Mouse (Mus musculus): ENCODE data around the gene Stpg3.

The Stpg3 gene

DNA sequence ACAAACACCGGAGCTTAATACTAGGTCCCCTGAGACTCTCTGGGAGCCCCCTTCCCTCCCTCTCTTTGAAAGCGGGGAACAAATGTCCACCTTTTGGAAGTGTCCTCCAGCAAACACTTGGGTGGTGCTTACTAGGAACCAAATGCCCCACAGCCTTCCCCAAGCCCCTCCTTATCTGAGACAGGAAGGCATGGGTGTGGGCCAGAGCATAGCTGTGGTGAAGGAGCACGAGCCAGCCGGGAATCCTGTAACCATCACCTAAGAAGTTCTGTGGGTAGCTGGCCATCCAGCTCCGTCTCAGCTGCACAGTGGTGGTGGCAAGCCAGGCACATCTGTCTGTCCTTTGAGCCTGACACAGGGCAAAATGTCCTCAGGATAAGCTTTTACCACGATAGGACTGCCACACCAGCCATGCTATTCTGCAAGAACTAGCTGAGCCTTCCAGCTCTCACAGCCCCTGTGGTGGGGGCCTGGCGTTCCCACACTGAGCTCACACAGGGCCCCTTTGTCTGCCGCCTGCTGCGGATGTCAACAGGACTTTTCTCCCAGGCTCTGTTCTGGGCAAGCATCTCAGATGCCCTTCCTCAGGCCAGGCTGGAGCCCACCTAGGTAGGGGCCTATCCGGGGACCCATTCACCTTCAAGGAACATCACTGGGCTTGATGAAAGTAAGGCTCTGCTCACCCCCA is 36.0 kb downstream of the Stpg3 start:
- peak; percentile 96 for DNase-seq

DNA sequence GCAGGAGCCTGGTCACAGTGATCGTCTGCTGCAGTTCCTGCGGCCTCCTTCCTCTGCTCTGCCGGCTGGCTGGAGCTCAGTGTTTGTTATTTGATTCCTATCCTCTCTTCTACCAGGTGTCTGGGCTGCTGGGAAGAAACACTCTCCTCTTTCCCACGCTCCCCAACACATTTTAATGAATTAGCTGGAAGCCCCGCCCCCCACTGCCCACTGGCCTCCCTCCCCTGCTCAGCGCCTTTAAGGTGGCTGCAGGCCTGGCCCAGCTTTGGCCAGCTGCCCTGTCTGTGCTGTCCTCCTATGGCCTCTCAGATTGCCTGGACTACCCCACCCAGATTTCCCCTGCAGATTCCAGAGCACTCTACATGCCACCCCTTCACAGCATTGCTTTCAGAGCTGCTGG is 36.8 kb downstream of the Stpg3 start:
- peak; percentile 98 for DNase-seq

DNA sequence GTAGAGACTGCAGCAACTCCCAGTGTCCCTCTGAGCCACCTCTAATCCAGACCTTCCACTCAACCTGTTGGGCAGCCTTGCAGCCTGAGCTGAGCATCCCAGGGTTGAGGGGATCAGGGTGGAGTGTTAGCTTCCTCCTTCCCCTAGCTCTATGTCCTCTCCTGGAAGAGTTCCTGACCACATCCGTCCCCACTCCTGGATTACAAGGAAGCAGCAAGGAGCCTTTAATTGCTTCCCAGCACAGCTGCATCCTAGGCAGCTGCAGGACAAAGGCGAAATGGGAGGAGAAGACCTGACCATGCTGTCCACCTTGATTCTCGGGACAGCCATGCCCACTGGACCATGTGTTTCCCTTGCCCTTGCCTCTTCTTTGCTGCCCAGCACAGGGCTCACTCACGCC is 37.4 kb downstream of the Stpg3 start:
- peak; percentile 97 for DNase-seq

DNA sequence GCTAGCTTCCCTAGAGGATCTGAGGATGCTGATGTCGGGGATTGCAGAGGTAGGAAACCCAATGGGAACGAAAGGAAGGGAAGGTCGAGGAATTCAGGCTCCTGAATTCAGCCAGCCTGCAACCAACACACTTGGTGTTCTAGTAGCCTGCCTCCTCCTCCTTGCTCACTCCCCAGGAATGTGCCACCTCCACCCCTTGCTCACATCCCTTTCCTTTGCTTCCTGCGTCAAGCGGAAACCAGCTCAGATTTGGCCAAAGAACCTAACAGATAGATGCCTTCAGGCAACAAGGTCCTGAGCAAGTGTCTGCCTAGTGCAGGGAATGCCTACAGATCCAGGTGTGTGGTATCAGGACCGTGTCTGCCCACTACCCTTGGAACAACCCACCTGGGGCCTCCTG is 37.9 kb downstream of the Stpg3 start:
- DNase-seq = peak; percentile 98

DNA sequence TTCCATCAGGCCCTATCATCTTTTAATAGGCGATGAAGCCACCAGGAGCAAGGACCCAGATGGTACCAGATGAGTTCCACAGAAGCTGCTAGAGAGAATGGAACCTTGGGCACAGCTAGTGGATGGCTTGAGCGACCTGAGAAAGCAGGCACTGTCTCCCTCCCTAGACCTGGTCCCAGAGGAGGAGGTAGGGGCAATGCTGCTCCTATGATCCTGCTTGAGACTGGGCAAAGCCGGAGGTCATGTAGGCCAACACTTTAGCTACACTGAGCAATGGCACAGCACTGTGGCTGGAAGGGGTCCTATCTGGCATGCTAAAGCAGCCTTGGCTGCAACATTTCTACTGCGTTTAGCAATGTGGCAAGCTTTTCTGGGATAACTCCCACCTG is 38.8 kb downstream of the Stpg3 start:
- DNase-seq = peak; percentile 80

DNA sequence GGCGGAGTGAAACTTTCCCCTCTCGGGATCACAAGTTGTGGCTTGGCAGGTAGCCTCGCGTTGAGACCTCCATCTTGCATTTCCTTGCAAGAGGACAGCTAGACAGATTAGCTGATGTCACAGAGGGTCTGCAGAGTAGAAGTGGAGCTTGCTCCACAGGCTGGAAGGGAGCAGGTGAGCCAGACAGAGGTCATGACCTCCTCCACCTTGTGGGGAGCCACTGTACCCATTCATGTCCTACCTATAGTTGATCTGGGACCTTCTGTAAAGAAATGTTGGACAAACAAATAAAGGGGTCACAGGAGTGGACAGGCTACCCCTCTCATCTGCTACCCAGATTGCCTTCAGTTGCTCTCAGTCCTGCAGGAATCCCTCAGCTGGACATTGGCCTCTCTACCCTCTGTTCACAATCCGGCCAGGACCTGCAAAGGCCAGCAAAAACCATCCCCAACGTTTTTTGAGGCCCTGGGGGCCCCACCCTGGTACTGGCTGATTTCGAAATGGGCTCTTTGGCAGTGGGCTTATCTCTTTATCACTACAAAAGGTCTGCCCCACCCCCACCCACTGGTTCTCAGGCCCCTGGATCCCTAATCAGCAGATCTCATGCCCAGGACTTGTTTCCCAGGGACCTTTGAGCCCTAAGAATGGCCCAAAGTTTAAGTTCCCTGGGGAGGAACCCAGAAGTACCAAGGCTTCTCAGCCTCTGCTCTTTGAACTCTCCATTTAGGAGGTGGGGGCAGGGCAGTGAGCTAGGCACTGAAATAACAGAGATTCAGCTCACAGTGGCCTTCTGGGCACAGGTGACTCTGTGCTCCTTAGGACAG is 39.4 kb downstream of the Stpg3 start:
- DNase-seq = peak; percentile 86

DNA sequence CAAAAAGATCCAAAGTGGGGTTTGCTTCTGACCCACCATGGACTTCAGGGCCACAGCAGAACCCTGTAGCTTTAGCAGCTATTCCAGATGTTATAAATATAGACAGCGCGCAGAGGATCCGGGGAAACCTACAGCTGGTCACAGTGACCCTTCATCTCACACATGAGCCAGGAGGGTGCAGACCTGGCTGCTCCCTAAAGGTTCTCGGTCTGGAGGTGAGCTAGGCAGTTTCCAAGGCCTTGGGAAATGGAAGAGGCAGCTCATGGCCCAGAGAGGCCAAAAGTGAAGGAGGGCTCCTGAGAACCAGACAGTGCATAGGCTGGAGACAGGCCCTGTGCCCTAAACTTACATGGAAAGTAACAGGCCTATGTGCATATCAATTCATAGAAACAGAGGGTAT is 40.6 kb downstream of the Stpg3 start:
- DNase-seq = peak; percentile 82

DNA sequence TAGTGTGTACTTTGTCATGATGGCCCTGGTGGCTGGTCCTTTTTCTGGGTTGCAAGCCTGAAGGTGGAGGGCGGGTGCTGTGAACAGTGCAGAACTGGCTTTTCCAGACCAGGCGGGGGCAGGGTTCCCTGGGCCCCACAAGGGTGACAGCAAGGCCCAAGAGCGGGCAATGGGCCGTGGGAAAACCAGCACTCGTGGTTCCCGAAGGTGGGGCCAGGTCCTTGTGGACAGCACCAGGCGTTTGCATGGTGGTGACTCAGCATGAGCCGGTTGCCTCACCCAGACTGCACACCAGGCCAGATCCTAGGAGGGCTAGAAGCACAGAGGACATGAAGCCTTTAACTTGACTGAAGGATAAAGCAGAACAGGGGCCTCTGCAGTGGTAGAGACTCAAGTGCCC is 41.8 kb downstream of the Stpg3 start:
- peak; percentile 87 for DNase-seq

DNA sequence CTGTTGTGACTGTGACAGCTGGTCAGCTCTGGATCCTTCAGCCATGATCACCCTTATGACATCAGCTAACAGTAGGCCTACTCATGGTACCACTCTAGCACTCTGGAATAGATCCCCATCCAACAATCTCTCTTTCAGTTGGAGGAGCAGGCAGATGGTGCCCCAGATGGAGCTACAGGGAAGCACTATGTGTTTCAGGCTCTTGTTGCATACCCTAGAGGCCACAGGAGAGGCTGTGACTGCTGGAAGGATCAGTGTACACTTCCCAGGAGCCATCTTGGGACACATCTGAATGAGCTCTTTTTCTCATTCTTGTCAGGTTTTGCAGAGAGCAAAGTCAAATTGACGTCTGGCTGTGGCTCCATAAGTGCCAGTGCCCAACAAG is 42.7 kb downstream of the Stpg3 start:
- peak; percentile 82 for DNase-seq

DNA sequence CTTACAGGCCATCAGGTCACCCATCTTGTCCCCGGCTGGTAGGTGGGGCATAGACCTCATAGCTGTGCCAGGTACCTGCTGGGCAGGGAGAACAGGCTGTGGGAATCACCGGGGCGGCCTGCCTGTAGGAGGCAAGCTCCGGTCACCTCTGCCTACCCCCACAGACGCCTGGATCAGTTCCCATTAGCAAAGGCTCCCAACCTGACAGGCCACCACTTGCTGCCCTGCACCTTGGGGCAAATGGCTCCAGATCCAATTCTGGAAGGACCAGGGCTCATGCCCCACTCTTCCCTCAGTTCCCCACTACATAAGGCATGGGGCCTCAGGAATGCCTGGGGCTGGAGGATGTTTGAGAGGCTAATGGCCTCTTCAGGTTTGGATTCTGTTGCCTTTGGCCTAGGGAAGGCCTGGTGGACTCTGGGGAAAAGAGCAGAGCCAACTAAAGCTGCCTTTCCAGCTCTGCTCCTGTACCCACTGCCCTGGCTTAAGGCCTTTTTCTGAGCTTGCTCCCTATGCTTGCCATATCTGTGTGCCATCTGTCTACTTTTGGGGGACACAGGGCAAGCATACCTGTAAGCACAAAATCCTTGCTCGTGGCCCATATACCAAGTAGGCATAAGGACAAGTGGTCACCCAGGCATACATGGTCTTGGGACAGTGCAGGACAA is 43.2 kb downstream of the Stpg3 start:
- peak; percentile 77 for DNase-seq

DNA sequence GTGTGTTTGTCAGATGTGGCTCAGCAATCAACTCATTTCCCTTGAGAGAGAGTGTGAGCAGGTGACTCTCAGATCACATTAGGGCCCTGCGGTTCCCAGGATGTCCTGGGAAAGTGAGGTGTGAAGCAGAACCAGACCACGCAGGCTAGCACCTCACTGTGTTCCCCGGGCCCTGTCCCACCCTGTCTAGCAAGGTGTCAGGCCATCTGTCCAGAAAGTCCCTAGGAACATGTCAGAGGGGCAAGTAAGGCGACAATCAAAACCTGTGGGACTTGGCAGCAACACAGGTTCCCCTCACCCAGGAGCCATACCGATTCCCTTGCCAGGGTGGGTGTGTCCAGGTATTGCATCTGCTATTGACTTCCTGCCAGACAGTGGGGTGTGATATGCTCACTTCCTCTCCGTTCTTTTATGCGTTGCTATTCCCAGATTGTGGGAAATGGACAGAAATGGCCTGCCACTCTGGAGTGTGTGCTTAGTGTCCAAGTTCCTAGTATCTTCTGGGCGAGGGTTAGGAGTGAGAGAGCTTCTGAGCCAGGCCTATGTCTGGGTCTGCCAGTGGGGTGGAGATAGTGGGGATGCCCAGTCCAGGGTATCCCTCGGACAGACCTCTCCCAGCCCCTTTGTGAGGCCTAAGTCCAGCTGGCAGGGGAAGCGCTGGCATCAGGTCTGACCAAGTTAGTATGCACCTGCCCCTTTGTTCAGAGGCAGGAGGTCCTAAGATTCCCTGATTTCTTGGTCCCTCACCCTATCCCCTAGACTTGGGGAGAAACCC is 43.9 kb downstream of the Stpg3 start:
- DNase-seq = peak; percentile 94

DNA sequence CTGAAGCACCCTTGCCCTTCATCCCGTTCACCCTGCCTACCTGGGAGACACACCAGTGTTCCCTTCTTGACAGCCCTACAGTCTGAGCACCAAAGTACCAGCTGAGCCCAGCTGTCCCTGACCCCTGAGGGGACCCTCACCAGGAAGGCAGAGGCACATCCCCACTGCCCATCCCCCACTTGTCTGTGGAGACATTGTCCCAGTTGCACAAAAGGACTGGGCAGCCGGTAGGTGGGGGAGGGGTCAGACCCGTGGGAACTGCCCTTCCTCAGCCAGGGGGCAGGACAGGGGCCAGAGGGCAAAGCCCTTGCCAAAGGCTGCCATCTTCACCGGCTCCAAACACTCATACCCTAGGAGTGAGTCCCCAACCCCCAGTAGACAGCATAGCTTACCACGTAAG is 44.7 kb downstream of the Stpg3 start:
- DNase-seq = peak; percentile 92

DNA sequence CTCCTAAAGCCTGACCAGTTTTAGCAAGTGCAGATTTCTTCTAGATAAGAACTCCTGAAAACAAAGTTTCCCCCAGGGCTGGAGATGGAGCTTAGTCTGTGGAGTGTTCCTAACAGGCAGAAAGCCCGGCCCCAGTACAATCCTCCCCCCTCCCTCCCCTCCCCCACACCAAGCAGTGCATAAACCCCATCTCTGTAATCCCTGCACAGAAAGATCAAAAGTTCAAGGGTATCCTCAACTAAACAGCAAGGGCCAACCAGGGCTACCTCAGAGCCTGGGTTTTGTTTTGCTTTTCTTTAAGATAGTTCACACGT is 45.8 kb downstream of the Stpg3 start:
- no peak for DNase-seq

DNA sequence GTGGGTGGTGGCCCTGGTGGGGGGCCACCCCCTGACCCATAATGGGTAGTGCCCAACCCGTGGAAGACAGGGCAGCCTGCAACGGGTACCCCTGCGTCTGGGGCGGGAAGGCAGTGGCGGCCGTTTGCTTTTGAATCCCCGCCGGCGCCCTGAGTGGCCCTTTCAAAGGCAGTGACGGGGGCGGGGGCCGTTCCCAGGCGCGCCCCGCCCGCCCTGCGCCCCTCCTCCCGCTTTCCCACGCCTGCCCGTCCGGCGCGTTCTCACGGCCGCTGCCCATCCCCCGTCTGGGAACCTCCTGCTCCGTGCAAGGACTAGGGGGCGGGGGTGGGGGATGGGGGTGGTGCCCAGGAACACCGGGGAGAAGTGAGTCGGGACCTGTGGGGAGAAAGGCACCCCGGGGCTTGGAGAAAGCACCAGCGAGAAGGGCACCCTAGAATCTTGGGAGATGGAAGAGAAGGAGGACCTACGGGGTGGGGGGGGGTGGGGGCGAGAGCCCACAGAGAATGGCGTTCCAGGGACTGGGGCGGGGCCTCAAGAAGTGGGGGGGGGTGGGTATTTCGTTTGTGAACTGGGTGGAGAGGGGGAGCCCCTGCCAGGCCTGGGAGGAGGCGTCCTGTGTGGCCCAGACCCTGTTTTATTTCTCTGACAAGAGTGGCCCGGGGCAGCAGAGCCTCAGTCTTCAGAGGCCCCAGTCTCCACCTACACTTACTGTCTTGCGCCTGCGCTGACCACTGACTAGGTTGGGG is 46.3 kb downstream of the Stpg3 start:
- DNase-seq = peak; percentile 97

DNA sequence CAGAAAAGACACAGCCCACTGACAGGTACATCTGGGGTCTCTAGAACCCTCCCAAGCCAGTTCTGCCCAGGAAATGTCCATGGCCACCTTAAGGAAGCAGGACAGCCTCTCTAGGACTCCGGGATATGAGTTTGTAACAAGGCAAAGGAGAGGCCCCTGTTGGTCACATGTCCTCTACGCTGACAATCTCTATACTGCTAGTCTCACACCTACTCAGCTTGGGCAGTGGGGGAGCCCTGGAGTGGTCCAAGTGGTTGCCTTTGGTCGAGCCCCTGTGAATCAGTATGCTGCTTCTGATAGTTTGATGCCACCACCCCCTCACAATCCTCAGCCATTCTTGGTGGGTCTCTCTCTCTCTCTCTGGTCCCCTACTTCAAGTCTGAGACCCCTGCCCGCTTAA is 47.0 kb downstream of the Stpg3 start:
- DNase-seq = no peak
